Mouse (Mus musculus) myocyte (in vitro differentiated cells): ENCODE results near the gene Ankrd33b. TPM values are rescaled to one million over a fixed set of nuclear protein-coding genes. Genes with fewer than 3 reads are reported as not detected.

Experiments used
- H3K27me3 ChIP-seq: one replicate; pipeline ENCODE4 v1.6.1; 2011; ENCODE audit not compliant: control insufficient read depth, insufficient read depth, insufficient read length
- H3K36me3 ChIP-seq: one replicate; pipeline ENCODE4 v1.6.1; 2011; ENCODE audit not compliant: control insufficient read depth, insufficient read depth
- H3K4me2 ChIP-seq: one replicate; pipeline ENCODE4 v1.6.1; 2011; ENCODE audit warnings: low read depth, control low read depth
- H3K4me3 ChIP-seq: one replicate; pipeline ENCODE4 v1.5.1; 2011; ENCODE audit warnings: mild to moderate bottlenecking, control low read depth, moderate library complexity
- H3K79me2 ChIP-seq: one replicate; pipeline ENCODE4 v1.6.1; 2011; ENCODE audit not compliant: control insufficient read depth, insufficient read depth
- H3ac ChIP-seq: one replicate; pipeline ENCODE4 v1.6.1; 2011; ENCODE audit not compliant: control insufficient read depth, insufficient read length
- CEBPB ChIP-seq: IDR thresholded peaks from 2 replicates; pipeline ENCODE4 v1.6.1; 2011; ENCODE audit warnings: mild to moderate bottlenecking, moderate library complexity; ENCODE audit not compliant: poor library complexity, insufficient read depth, severe bottlenecking
- E2F4 ChIP-seq: IDR thresholded peaks from one replicate; pipeline ENCODE4 v1.6.1; 2011; ENCODE audit warnings: mild to moderate bottlenecking, control low read depth, moderate library complexity; ENCODE audit not compliant: insufficient read depth
- MAX ChIP-seq: IDR thresholded peaks from one replicate; pipeline ENCODE4 v1.6.1; 2011; ENCODE audit warnings: low read depth, mild to moderate bottlenecking, control low read depth
- MYOD1 ChIP-seq, 3 experiments: IDR thresholded peaks; one replicate each; pipeline ENCODE4 v1.6.1; 2011; ENCODE audit warnings: control low read depth in 2 of 3, low read depth in 2 of 3, mild to moderate bottlenecking in 2 of 3, moderate library complexity in 1 of 3; ENCODE audit not compliant: insufficient read length in 2 of 3, control insufficient read depth in 1 of 3
- MYOG ChIP-seq, 3 experiments: IDR thresholded peaks; one replicate each; pipeline ENCODE4 v1.6.1; 2011; ENCODE audit warnings: control low read depth in 2 of 3, low read depth in 2 of 3, mild to moderate bottlenecking in 2 of 3; ENCODE audit not compliant: insufficient read length in 2 of 3, control insufficient read depth in 1 of 3, insufficient read depth in 1 of 3
- POLR2A ChIP-seq: IDR thresholded peaks from one replicate; pipeline ENCODE4 v1.6.1; 2011; ENCODE audit warnings: low read depth, mild to moderate bottlenecking, control low read depth, moderate library complexity; ENCODE audit not compliant: insufficient read length
- POLR2AphosphoS2 ChIP-seq: IDR thresholded peaks from one replicate; pipeline ENCODE4 v1.6.1; 2011; ENCODE audit warnings: low read depth, control low read depth; ENCODE audit not compliant: insufficient read length
- REST ChIP-seq: IDR thresholded peaks from one replicate; pipeline ENCODE4 v1.6.1; 2011; ENCODE audit warnings: mild to moderate bottlenecking, control low read depth, moderate library complexity; ENCODE audit not compliant: insufficient read depth, insufficient read length
- SRF ChIP-seq: IDR thresholded peaks from one replicate; pipeline ENCODE4 v1.6.1; 2011; ENCODE audit warnings: low read depth; ENCODE audit not compliant: control insufficient read depth, insufficient read length
- TCF12 ChIP-seq: IDR thresholded peaks from one replicate; pipeline ENCODE4 v1.6.1; 2011; ENCODE audit warnings: mild to moderate bottlenecking, control low read depth; ENCODE audit not compliant: poor library complexity, insufficient read depth, severe bottlenecking
- TCF3 ChIP-seq: IDR thresholded peaks from one replicate; pipeline ENCODE4 v1.6.1; 2011; ENCODE audit warnings: low read depth, control low read depth; ENCODE audit not compliant: insufficient read length
- USF1 ChIP-seq: IDR thresholded peaks from one replicate; pipeline ENCODE4 v1.6.1; 2011; ENCODE audit warnings: low read depth, mild to moderate bottlenecking, control low read depth, moderate library complexity
- polyA plus RNA-seq: library from polyadenylated mRNA; unstranded; fragments of >200 nt; fragmentation: generic; extraction: Trizol; gene quantifications from one replicate; pipeline ENCODE4 v1.2.1, GENCODE M21; 2012; ENCODE audit warnings: missing spikeins

Ankrd33b gene
- polyA plus RNA-seq, 1 experiment, result 5.7 TPM

DNA sequence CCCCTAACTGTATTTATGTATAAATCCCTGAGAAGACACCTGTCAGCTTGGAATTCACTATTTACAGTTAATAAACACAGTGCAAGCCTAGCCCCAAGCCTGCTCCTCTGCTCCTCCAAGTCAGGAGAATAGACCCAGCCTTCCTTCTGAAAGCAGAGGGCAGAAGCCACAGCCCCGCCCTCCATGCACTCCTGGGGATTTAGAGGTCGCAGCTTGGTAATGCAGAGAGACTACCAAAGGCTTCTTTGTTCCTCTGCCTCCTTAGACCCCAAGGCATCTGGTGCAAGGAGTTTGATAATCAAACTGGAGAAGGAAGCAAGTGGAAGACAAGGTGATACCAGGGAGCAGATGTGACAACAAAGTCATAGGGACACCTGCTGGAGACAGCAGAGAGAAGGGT lies 73.2 kb downstream of the Ankrd33b start:
- H3ac ChIP-seq, result no peak overlapping the region
- no peak overlapping the region for H3K4me3 ChIP-seq
- H3K4me2 ChIP-seq, result no peak overlapping the region
- TF ChIP-seq USF1 (no peak), TCF3 (no peak), E2F4 (no peak), MYOD1 (IDR thresholded peaks at IDR 0.05; ENCODE audit: control insufficient read depth in 1 of 3, insufficient read length in 2 of 3, low read depth in 2 of 3) (no peak), MAX (no peak), SRF (no peak), POLR2A (no peak), REST (no peak)
- no peaks in the 10 kb centered on the region for H3K79me2 ChIP-seq
- no peaks in the 10 kb centered on the region for H3K36me3 ChIP-seq
- H3K27me3 ChIP-seq, result no peaks in the 10 kb centered on the region

DNA sequence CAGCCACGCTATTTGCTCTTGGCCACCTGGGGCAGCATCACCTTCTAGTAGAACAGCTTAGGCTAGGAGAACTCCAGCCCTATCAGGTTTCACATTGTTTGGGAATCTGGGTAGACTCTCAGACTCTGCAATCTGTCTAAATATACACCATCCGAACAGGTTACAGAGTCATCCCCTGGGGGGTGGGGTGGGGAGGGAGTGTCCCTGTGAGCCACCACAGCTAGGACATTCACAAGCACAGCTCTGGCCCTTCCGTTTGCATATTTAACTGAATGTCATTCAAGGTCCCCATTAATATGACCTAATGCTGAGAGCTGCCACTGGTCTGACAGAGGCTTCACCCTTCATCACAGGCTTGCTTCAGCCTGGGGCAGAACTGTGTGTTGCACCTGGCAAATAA lies 74.9 kb downstream of the Ankrd33b start:
- H3ac ChIP-seq, result no peak overlapping the region
- no peak overlapping the region for H3K4me3 ChIP-seq
- H3K79me2 ChIP-seq, result no peaks in the 10 kb centered on the region
- H3K36me3 ChIP-seq, result no peaks in the 10 kb centered on the region
- TF ChIP-seq MYOG (IDR thresholded peaks at IDR 0.05; ENCODE audit: control insufficient read depth in 1 of 3, insufficient read depth in 1 of 3, insufficient read length in 2 of 3, low read depth in 2 of 3) (peak in 1 of 3 experiments; percentile 10), MYOD1 (IDR thresholded peaks at IDR 0.05; ENCODE audit: control insufficient read depth in 1 of 3, insufficient read length in 2 of 3, low read depth in 2 of 3) (peak in 1 of 3 experiments; percentile 18), POLR2A (no peak), TCF3 (no peak), REST (no peak), USF1 (no peak)
- H3K4me2 ChIP-seq, result peak overlapping the region; percentile 12
- no peaks in the 10 kb centered on the region for H3K27me3 ChIP-seq

DNA sequence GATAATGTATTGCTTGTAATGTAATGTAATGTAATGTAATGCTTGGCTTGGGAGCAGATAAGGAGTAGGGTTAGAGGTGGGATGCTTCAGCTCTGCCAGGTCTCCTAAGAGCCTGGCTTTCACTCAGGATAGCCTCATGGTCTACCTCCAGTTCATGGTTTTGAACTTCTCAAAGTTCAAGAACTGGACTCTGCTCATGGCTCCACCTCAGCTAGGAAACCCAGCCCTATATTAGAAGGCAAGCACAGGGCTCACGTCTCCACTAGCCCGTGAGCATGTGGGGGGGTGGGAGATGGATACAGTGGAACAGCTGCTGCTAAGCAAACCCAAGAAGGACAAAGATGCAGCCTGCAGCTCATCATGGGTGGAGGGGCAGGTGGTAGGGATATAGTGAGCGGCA lies 81.8 kb downstream of the Ankrd33b start:
- TF ChIP-seq MYOG (IDR thresholded peaks at IDR 0.05; ENCODE audit: control insufficient read depth in 1 of 3, insufficient read depth in 1 of 3, insufficient read length in 2 of 3, low read depth in 2 of 3) (peak in 1 of 3 experiments; percentile 36), REST (no peak), MYOD1 (IDR thresholded peaks at IDR 0.05; ENCODE audit: control insufficient read depth in 1 of 3, insufficient read length in 2 of 3, low read depth in 2 of 3) (peak in 2 of 3 experiments; percentile 41 to 55), SRF (no peak)
- Histone ChIP-seq H3K36me3 (no peaks in the 10 kb centered on the region), H3ac (no peak overlapping the region), H3K4me3 (no peak overlapping the region), H3K4me2 (no peak overlapping the region), H3K79me2 (no peaks in the 10 kb centered on the region), H3K27me3 (no peaks in the 10 kb centered on the region)

DNA sequence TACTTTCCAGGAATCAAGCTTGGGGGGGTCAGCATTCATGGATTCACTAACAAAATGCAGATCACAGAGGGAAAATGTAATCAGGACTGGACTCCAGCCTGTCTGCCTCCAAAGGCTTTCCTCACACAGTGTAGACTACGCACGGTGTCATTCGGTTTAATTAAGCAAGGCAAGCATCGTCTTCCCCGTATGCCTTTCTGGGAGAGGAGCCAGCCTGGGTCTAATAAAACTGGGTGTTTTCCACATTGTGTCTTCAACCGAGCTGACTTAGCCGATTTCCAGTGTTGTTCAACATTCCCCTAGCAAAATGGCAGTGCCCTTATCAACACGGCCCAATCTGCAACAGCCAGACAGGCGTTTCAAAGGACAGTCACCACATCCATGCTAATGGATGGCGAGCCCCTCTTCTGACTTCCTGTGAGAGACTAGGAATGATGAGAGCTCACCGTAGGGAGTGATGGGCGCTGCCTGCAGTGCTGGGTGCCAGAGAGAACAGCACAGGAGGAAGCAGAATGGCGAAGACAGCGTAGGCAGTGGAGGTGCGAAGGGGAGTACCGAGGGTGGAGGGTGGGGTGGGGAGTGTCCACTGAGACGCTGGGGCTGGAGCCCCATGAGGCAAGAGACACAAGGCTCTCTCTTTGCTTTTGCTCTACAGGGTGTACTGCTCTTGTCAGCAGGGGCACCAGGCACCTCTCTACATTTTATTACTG lies 82.4 kb downstream of the Ankrd33b start:
- Histone ChIP-seq H3K27me3 (no peaks in the 10 kb centered on the region), H3K4me3 (no peak overlapping the region), H3ac (no peak overlapping the region), H3K4me2 (no peak overlapping the region), H3K36me3 (no peaks in the 10 kb centered on the region), H3K79me2 (no peaks in the 10 kb centered on the region)
- no peak for TF ChIP-seq SRF

DNA sequence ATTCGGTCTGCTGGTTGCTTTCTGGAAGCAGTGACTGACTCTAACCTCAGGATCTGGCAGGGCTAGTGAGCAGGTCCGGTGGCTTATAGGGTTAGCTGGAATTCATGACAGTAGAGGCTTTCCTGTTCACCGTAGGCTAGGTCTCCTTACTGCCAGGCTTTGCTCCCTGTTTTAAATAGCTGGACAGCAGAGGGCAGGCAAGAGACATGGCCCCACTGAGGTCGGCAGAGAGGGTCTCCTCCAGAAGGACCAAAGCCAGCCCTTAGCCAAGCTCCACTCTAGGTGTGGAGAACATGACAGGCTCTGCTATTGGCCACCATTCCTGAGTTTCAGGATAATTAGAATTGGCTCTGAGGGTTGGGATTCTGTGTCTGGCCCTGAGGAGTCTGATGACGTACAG lies 83.4 kb downstream of the Ankrd33b start:
- Histone ChIP-seq H3K4me2 (no peak overlapping the region), H3K79me2 (no peaks in the 10 kb centered on the region), H3K4me3 (no peak overlapping the region), H3ac (no peak overlapping the region), H3K36me3 (no peaks in the 10 kb centered on the region), H3K27me3 (no peaks in the 10 kb centered on the region)
- TF ChIP-seq MYOD1 (IDR thresholded peaks at IDR 0.05; ENCODE audit: control insufficient read depth in 1 of 3, insufficient read length in 2 of 3, low read depth in 2 of 3), result no peak
- no peak for TF ChIP-seq MAX
- no peak for TF ChIP-seq CEBPB
- no peak for TF ChIP-seq TCF12
- no peak for TF ChIP-seq POLR2AphosphoS2
- TF ChIP-seq MYOG (IDR thresholded peaks at IDR 0.05; ENCODE audit: control insufficient read depth in 1 of 3, insufficient read depth in 1 of 3, insufficient read length in 2 of 3, low read depth in 2 of 3), result no peak
- TF ChIP-seq REST, result no peak
- TF ChIP-seq POLR2A, result no peak
- TF ChIP-seq USF1, result no peak
- no peak for TF ChIP-seq E2F4
- TF ChIP-seq SRF, result no peak
